Mouse (Mus musculus): ENCODE data around the gene Mtx2.

DNA sequence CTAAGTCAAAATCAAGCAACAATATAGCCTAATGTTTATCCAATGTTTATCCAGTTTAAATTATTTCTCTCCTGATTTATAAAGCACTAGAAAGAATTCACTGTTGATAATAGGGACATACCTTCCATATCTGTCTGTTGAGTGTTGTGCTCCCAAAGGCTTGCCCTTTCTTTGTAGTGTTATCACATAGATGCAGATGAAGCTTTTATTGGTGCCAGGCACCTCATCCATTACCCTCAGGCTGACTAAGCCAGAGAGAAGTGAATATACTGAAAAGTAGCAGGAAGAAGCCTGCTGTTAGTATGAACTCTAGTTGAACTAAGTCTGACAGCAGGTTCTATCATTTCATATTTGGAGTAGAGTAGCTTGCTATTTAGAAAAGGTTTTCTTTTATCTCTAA, 39.8 kb downstream of the Mtx2 start:
- TF ChIP-seq ZNF384 (IDR thresholded peaks at IDR 0.05; ENCODE audit: low read depth, low read length): no peak
- TF ChIP-seq POLR2A (IDR thresholded peaks at IDR 0.05; ENCODE audit: low read depth, low read length): no peak
- no peak for TF ChIP-seq CTCF (conservative IDR thresholded peaks at IDR 0.05 in 1 of 2, IDR thresholded peaks at IDR 0.05 in 1 of 2; ENCODE audit: low read depth in 2 of 2, low read length in 2 of 2)
